Mouse (Mus musculus) heart, postnatal 0 days (tissue): ENCODE data around the gene Oas1c.

ENCODE experiments used
- CTCF ChIP-seq: IDR thresholded peaks from 2 replicates; pipeline ENCODE4 v1.5.1; 2016; ENCODE audit warnings: antibody characterized with exemption, control low read depth, low read depth
- EP300 ChIP-seq: IDR thresholded peaks from 2 replicates; pipeline ENCODE4 v1.6.1; 2016; ENCODE audit warnings: antibody characterized with exemption, low read depth

DNA sequence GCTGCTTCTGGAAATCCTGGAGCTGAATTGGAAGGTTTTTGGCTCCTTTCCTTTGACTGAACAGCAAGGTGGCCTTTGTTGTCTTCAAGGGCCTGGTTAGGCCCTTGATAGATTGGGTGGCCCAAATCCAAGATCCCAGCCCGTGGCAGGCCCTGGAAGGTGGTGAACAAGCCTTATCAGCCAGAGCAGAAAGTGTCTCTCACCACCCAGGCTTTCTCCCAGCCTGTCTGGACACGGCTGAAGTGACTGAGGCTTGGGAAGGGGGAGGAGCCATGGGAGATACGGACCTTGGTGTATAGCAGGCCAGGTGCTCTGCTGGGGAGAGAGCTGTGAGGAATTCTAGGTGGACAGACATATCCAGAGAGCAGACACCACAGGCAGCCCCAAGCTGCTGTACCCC lies 42.9 kb downstream of the Oas1c start:
- TF ChIP-seq EP300 (no peak), CTCF (no peak)
